Mouse (Mus musculus) spleen, postnatal 36 days (tissue): ENCODE data around the gene Ear6.
"Not testable (repeated sequence)": the region's sequence is repeated elsewhere in the genome, so short reads cannot be mapped to it uniquely, and the experiment has no call there.

Experiments
- DNase-seq, 2 experiments: peaks; one replicate each; pipeline ENCODE4 v3.0.0; 2022; ENCODE audit warnings: low spot score in 2 of 2, mixed read lengths in 1 of 2

Ear6 gene

DNA sequence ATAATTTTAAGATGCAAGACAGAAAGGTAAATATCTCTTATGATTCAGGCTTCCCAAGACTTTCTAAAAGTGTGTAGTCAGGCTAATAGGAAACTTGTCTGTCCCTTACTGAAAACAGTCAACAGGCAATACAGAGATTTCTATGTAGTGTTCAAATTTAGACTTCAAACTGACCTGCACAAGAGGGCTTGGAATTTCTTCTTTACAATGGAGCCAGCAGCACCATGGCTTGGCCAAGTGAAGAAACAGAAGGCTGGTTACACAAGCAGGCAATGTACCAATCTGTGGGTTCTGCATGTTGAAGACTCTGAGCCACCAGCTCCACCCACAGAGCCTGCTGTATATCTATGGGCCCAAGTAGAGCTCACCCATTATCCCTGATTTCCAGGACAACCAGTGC is at the start of gene Ear6:
Ear6 (plus strand) TSS at position 301 of the 400 bp plus-strand sequence.
- DNase-seq, result no peak

DNA sequence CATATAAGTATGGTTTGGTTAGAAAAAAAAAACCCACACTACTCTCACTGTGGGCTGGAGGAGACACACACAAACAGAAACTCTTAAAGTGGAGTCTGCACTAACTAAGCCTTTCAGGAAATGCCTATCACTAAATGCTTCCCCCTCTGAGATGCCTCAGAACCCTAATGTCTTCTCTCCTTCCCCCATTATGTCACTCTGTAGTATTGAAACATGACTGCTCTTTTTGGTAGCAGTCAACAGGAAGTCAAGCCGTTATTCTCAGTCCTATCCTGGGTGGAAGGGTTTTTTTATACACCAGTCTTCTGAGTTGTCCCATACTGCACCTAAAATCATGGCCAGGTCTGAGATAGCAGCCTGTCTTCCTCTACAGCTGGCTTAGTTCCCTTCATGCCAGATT is 26.9 kb upstream of the Ear6 start:
- no peak for DNase-seq

DNA sequence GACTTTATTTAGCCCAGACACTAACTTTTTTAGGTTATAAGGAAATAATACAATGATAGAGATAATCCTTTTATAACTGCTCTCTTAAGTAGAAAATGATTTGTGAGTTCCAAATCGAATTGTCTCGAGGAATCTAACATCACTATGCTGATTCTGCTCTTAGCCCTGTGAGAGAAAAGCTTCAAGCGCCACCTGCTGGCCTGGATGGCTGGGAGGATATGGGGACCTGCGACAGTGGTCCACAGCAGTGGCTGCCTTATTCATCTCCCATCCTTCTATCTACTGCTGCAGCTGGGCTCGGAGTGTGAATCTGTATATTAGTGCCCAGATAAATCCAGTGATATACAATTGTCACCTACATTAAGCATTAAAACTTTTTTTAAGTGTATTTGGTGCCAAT is 25.7 kb upstream of the Ear6 start:
- DNase-seq, result not testable (repeated sequence)

DNA sequence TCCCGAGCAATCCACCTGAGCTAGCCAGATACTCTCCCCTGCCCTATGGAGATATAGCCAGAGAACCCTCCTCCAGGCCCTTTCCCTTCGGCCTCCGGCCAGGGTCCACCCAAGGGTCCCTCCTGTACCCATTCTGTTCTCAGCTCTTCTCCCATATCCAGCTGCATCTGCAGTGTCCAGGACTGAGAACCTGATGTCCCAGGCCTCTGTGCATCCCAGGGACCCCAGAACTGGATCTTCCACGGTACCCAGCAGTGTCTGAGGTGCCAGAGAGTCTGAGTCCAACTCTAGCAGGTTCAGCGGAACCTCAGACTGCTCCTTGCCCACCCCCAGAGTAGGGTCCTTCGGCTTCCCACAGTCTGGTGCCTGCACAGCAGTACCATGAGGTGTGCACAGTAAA is 24.3 kb upstream of the Ear6 start:
- no peak for DNase-seq

DNA sequence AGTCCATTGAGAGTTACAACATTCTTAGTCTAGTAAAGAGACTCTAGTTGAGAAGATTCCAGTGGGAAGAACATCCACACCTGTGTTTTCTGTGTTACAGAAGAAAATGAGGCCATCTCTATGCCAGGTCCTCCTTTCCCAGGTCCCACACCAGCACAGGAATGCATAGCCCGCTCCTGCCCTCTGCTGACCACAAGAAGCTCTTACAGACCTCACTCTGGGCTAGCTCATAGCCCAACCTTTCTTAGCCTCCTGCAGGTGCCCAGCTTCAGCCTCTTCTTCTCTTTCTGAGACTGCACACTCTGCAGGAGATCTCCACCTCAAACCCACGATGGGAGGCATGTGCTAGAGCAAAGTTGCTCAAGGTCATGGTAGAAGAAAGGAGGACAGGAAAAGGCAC is 15.0 kb upstream of the Ear6 start:
- not testable (repeated sequence) for DNase-seq

DNA sequence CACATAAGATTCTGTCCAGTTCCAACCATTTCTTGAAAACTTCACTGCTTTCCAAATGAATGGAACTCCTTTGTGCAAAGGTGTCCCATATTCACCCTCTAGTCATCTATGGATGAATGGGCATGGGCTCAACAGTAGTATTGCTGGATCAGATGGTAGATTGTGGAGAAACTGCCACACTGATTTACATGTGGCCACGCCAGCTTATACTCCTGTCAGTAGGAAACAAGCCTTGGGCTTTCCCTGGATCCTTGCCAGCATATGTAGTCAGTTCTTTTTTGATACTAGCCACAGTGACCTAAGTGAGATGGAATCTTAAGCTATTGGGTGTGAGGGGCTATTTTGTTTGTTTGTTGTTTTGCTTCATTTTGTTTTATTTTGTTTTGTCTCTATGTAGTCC is 11.2 kb upstream of the Ear6 start:
- DNase-seq, result no peak

DNA sequence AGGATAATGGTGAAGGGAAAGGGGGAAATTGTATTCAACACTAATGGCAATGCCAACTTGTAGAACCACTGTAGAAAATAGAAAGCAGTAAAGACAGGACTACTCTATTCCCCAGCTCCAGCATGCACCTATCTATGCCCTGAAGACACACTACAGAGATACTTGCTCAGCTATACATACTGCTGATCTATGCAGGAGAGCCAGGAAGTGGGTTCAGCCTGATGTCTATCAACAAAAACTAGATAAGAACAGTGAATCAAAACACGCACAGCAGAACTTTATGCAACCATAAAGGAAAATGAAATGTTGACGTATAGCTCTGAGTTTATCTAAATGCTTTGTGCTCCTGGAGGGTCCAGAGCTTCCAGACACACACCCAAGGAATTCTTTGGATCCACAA is 10.7 kb upstream of the Ear6 start:
- no peak for DNase-seq

DNA sequence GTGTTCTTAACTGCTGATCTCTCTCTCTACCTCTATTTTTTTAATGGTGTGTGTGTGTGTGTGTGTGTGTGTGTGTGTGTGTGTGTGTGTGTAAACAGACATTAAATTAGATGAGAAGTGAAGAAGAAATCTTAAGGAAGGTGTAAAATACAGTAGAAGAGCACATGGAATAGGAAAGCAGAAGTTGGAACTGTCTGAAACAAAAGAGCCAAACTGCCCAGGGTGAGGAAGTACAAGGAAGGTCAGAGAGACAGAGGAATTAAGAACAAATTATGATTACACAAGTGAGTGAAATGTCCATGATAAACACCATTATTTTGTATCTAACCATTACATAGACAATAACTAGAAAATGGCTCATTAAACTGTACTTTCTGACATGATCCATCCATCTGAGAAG is 9.6 kb upstream of the Ear6 start:
- no peak for DNase-seq

DNA sequence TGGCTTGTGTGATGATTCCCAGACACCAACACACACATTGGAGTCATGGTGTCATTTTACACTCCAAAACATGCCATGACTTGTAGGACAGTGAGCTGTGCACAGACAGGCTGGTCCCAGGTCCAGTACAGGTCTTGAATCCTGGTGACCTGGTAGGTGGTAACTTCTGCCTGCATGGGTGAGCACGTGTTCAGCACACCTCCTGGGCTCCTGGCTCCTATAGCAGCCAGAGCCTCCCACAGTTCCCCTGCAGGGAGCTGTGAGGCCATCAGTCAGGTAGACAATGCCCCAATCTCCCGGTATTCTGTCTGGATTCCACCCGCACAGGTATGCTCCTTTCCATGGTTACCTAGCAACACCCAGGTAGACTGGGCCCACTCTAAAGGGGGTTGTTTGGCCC is 6.9 kb upstream of the Ear6 start:
- DNase-seq, result no peak

DNA sequence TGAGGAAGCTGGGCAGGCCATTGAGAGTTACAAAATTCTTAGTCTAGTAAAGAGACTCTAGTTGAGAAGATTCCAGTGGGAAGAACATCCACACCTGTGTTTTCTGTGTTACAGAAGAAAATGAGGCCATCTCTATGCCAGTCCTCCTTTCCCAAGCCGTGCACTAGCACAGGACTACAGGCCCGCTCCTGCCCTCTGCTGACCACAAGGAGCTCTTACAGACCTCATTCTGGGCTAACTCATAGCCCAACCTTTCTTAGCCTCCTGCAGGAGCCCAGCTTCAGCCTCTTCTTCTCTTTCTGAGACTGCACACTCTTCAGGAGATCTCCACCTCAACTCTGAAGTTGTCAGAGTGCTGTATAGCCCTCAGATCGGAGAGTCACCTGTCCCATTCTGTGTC is 2.5 kb upstream of the Ear6 start:
- not testable (repeated sequence) for DNase-seq

DNA sequence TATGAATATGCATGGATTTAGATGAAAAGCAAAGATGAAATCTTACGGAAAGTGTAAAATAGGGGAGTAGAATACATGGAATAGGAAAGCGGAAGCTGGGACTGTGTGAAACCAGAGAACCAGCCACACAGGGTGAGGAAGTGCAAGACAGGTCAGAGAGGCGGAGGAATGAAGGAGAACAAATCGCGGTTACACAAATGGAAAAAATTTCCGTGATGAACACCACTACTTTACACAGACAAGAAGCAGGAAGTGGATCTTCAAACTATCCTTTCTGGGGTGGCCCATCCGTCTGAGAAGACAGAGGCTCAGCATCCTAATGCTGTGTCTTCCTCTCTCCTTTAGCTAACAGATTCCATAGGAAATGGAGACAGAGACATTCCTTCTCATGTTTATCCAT is 1.8 kb downstream of the Ear6 start:
- DNase-seq, result not testable (repeated sequence)

DNA sequence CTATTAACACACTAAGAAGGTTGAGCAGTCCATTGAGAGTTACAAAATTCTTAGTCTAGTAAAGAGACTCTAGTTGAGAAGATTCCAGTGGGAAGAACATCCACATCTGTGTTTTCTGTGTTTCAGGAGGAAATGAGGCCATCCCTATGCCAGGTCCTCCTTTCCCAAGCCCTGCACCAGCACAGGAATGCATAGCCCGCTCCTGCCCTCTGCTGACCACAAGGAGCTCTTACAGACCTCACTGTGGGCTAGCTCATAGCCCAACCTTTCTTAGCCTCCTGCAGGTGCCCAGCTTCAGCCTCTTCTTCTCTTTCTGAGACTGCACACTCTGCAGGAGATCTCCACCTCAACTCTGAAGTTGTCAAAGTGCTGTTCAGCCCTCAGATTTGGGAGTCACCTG is 10.1 kb downstream of the Ear6 start:
- DNase-seq, result not testable (repeated sequence)

DNA sequence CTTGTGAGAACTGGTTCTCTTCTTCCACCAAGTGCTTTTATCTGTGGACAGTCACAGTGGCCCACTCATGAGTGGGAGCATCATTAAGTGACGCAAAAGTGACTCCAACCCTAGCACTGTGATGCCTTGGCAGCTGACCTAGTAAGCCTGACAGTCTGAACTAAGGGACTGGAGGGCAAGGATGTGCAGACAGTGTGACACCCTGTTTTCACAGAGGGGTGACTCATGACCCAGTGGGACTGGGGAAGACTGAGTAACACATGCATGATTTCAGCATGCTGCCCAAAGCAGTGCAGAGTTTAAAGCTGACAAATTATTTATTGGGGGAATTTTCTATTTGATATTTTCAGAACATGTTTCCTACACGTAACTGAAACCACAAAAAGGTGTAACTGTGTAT is 17.3 kb downstream of the Ear6 start:
- DNase-seq, result no peak

DNA sequence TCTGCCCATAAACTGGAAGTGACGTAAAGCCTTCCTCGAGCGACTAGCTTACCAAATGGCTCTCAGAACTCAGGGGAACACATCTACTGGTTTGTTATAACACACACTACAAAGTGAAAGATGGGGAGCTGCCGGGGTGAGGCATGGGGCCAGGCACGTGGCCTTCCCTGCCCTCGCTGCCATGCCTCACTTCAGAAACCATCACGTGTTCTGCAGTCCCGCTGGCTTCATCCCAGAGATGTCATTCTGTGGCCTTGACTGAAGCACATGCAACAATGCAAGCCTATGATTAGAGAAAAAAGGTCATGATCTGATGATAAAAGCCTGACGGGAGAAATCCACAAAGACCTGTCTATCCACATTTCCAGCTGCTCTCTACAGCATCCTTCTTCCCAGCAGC is 18.2 kb downstream of the Ear6 start:
- DNase-seq, result no peak

DNA sequence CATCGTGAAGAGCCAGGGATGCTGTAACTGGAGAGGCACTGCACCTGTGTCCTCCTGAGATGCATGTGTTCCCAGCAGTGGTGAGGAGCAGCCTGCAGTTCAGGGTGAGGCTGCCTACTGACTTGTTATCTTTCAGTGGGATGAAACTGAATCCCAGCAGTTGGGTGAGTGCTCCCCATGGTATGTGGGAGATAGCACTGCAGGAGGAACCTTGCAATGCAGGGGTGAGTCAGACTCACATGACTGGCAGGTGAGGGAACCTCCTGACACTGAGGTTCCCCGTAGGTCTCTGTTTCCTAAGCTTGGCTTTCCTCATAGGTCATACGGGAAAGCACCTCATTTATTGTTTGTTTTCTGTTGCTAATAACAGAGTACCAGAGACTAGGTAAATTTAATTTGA is 24.0 kb downstream of the Ear6 start:
- no peak for DNase-seq

DNA sequence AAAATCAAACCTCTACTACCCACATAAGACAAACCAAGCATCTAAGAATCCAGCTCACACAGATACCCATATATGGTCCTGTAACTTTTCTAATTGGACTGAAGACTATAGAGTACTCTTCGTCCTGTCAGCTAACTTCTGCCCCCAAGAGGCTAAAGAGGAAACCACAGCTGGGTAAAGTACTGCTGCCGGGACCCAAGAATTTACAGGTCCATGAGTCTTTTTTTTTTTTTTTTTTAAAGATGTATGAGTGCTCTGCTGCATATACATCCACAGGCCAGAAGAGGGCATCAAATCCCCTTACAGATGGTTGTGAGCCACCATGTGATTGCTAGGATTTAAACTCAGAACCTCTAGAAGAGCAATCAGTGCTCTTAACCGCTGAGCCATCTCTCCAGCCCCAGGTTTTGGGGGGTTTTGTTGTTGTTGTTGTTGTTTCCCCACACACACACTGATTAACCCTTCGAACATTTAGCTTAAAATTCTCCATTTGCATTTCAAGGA is 30.1 kb downstream of the Ear6 start:
- DNase-seq, result peak; percentile 80 to 85

DNA sequence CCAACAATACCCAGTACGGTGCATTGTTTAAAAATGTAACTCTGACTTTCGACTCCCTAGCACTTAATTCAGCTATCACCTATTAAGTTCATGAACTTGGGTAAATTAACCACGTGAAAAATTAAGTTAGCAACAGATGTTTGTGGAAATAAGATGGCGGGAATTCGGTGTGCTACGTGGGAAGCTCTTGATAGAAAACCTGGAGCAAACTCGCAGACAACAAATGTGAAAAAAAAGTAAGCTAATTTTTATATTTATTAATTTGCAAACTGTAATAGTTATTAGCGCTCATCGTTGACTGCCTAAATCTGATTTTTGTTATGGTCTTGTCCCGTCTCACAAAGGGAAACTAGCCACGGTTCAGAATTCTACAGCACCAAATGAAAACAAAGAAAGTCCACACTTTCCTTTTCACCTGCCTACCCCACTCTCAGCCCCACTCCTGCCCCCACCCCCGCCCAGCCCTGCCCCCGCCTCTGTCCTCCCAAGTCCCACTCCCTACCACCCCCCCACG is 30.6 kb downstream of the Ear6 start:
- DNase-seq, result no peak

DNA sequence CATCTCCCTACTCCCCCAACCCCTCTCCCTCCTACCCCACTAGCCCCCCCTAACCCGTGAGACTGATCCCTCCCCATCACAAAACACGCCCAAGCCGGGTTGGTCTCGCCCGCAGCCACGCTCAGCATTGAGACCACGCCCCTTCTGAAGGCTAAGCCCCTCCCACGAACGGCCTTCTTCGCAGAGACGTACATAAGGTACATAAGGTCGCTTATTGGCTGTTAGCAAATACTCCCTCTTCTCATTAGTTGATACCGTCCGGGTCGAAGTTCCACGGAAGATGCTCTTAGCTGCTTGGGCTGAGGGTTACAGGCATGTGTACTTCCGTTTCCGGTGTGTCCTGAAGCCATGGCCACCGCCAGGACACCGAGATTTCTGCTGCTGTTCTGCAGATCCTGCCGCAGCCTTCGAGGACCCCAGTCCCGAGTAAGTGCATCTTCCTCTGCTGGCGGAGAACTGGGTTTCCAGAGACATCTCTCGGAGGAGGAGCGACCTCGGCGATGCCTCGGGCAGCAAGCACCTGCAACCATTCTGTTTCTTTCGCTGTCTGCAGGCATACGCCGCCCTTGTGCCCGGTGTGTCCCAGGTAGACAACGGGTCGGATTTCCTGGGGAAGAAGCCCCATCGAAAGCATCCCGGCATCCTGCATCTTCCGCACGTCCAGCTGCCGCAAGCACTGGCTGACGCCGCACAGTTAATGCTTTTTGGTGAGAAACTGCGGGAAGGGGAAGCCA is 31.3 kb downstream of the Ear6 start, which contains the start of gene Mettl17:
Mettl17 (plus strand) TSS at position 245 of the 734 bp plus-strand sequence.
- peak; percentile 94 to 96 for DNase-seq

DNA sequence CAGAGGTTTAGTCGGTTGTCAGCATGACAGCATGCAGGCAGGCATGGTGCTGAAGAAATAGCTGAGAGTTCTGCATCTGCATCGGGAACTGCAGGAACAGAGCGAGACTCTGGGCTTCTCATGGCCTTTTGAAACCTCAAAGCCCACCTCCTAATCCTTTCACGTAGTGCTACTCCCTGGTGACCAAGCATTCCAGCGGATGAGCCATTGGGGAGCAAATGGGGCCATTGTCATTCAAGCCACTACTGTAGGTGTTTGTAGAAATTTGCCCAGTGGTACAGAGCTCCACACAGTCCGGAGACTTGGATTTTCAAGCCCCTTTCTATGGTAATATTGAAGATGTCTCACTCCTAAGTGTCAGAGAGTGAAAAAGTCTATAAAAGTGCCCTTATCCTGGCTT is 32.6 kb downstream of the Ear6 start:
- no peak for DNase-seq

DNA sequence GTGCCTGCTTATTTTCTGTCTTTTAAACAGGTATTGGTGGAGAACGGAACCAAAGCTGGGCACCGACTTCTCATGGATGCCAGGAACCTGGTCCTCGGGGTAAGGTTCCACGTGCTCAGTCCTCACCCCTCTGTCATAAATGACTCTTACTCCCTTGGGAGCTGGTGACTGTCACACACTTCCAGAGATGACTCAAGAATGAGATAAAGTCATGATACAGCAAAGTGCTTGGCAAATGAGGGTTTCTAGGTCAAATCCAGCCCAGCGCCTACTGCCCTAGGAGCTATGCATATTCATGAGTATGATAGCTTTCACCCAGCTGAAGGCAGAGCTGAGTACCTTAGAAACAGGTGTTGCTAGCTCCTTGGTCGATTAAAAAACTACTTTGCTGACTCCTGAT is 36.3 kb downstream of the Ear6 start:
- no peak for DNase-seq

DNA sequence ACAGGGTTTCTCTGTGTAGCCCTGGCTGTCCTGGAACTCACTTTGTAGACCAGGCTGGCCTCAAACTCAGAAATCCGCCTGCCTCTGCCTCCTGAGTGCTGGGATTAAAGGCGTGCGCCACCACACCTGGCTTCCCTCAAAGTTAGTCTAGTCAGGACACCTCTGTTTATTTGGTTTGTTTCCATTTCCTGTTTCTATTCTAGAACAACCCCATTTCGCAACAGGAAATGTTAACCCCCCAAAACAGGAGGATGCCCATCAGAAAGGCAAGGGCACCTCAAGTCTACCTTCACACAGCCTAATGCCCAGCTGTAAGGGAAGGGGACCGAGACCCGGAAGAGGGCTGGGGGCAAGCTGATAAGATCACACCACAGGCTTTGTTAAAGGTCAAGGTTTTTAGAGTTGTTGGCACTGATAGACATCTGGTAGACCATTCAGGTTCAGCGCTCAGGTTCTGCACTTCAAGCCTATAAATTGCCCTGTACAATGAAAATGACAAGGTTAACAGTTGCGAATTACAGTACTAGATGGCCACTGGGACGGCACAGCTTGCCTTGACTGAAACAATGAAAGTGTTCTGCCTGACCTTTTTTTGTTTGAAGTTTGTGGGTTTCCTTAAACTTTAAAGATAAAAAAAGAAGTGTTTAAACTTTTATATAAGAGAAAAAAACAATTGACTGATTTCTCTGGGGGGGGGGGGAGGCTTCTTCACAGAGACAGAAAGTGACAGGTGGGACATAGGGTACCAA is 38.9 kb downstream of the Ear6 start, which contains the start of gene Slc39a2:
Slc39a2 (plus strand) TSS at position 699 of the 749 bp plus-strand sequence.
- DNase-seq, result no peak

DNA sequence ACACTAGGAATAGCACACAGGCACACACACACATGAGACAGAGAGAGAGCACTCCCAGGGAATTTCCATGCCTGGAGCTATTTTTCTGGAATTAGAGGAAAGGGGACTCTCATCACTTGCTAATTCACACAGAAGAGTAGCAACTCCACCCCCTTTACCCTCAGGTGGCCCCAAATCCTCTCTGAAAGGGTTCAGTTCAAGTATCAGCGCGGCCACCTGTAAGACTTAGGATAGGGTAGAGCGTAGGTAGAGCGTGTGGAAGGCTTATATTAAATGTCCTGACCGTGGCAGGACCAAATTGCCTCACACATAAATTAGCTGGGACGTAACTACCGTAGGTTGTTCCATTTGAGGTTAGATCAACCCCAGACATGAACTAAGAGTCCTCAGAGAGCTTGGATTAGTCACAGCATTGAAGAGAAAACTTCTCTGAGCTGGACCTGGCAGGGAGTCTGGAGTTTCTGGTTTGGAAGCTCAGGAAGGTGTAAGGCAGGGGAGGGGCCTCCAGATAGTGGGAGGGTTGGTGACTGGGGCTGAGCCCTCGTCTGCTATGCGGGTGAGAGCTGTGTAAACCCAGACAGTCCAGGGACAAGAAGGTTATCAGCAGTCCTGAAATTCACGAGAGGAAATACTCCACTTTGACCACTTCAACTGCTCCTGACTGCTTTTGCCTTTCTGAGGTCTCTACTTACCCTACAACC is 39.7 kb downstream of the Ear6 start:
- no peak for DNase-seq
